Mouse (Mus musculus): ENCODE measurements at regions not wholly inside any gene's neighbourhood (a gene's known extent, or its start where the extent isn't known, plus 50 kb on each side); places are given as distances from the start of the nearest gene placed in this dataset.

DNA sequence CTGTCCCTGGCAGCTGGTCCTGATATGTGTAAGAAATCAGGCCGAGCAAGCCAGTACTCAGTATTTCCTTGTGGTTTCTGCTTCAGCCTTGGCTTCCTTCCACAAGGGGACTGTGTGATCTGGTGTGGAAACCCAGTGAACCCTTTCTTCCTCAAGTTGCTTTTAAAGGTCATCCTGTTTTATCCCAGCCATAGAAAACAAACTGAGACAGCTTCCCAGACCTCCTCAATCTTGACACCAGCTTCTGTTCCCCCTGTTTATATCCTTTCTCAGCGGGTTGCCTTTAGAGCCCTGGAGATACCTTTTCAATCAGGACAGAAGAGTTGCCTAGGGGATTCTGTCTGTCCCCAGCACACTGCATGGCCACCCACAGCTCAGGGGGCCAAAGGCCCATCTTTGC, 155.2 kb upstream of the Zfp507 start:
- TF ChIP-seq CTCF (conservative IDR thresholded peaks at IDR 0.05; ENCODE audit: insufficient read depth, insufficient read length, low read depth, low read length): no peak
- TF ChIP-seq POLR2A (IDR thresholded peaks at IDR 0.05; ENCODE audit: low read depth, low read length): no peak
